Mouse (Mus musculus) CD4-positive, CD25-positive, alpha-beta regulatory T cell, adult 4 months (primary cell): ENCODE measurements around the gene Pde6g. TPM values are rescaled to one million over a fixed set of nuclear protein-coding genes. Genes with fewer than 3 reads are reported as not detected.

Experiments
- ATAC-seq: one replicate; pipeline ENCODE4 v1.8.0; 2017
- polyA plus RNA-seq, 2 experiments: library from polyadenylated mRNA; unstranded; fragments of 100-300 nt; shearing (Covaris generic); gene quantifications; one replicate each; pipeline ENCODE4 v1.2.1; 2017

The Pde6g gene
- under 1 TPM in 1 of 2 experiments, not detected in 1; 0.83 TPM for polyA plus RNA-seq

- no peak for ATAC-seq
Measured at GRCm38 (mm10) chr11:120453306-120453705, at the start of gene Pde6g. Pde6g (minus strand) TSS chr11:120453500.

GRCm38 (mm10) chr11:120501701-120502100, 48.4 kb upstream of the Pde6g start:
- ATAC-seq, result no peak

- ATAC-seq, result no peak
Measured at GRCm38 (mm10) chr11:120501018-120501417, 47.7 kb upstream of the Pde6g start.

- ATAC-seq, result no peak
Measured at GRCm38 (mm10) chr11:120500357-120500756, 47.1 kb upstream of the Pde6g start.

GRCm38 (mm10) chr11:120499894-120500293, 46.6 kb upstream of the Pde6g start:
- ATAC-seq, result no peak

GRCm38 (mm10) chr11:120498891-120499290, 45.6 kb upstream of the Pde6g start:
- no peak for ATAC-seq

GRCm38 (mm10) chr11:120498226-120498625, 44.9 kb upstream of the Pde6g start:
- ATAC-seq, result no peak

- no peak for ATAC-seq
Measured at GRCm38 (mm10) chr11:120497436-120497835, 44.1 kb upstream of the Pde6g start.

- ATAC-seq, result no peak
Measured at GRCm38 (mm10) chr11:120493911-120494310, 40.6 kb upstream of the Pde6g start.

GRCm38 (mm10) chr11:120493351-120493750, 40.1 kb upstream of the Pde6g start:
- ATAC-seq, result no peak

- ATAC-seq, result no peak
Measured at GRCm38 (mm10) chr11:120492878-120493203, 39.5 kb upstream of the Pde6g start.

GRCm38 (mm10) chr11:120492024-120492877, 39.0 kb upstream of the Pde6g start:
- ATAC-seq, result peak; percentile 54

GRCm38 (mm10) chr11:120491317-120492023, 38.2 kb upstream of the Pde6g start, which contains the start of gene Slc25a10:
Slc25a10 (plus strand) TSS chr11:120491840.
- peak; percentile 73 for ATAC-seq

- ATAC-seq, result no peak
Measured at GRCm38 (mm10) chr11:120490291-120491046, 37.2 kb upstream of the Pde6g start.

- ATAC-seq, result peak; percentile 26
Measured at GRCm38 (mm10) chr11:120489054-120489761, 35.9 kb upstream of the Pde6g start.

- no peak for ATAC-seq
Measured at GRCm38 (mm10) chr11:120488516-120488915, 35.2 kb upstream of the Pde6g start.

- no peak for ATAC-seq
Measured at GRCm38 (mm10) chr11:120485251-120485650, 32.0 kb upstream of the Pde6g start.

- ATAC-seq, result peak; percentile 97
Measured at GRCm38 (mm10) chr11:120484265-120484981, 31.1 kb upstream of the Pde6g start, which contains the start of gene Mrpl12. Mrpl12 (plus strand) TSS chr11:120484613.

- no peak for ATAC-seq
Measured at GRCm38 (mm10) chr11:120483448-120483934, 30.2 kb upstream of the Pde6g start.

GRCm38 (mm10) chr11:120472052-120472451, 18.8 kb upstream of the Pde6g start:
- ATAC-seq, result no peak

GRCm38 (mm10) chr11:120467736-120468092, 14.4 kb upstream of the Pde6g start:
- no peak for ATAC-seq
